Mouse (Mus musculus) liver (tissue): ENCODE measurements around the gene Pbx2.

Experiments used
- DNase-seq: peaks from one replicate; pipeline ENCODE4 v3.0.0-alpha.2; 2020; ENCODE audit warnings: mixed read lengths

The Pbx2 gene

GRCm38 (mm10) chr17:34583397-34583796 is 7.7 kb upstream of the Pbx2 start:
- DNase-seq = no peak

GRCm38 (mm10) chr17:34583819-34584218 is 7.2 kb upstream of the Pbx2 start:
- no peak for DNase-seq

- no peak for DNase-seq
Measured at GRCm38 (mm10) chr17:34585121-34585520, 5.9 kb upstream of the Pbx2 start.

GRCm38 (mm10) chr17:34585877-34586771 is 4.9 kb upstream of the Pbx2 start:
- no peak for DNase-seq

- DNase-seq = peak; percentile 93
Measured at GRCm38 (mm10) chr17:34586796-34587422, 4.2 kb upstream of the Pbx2 start.

- peak; percentile 98 for DNase-seq
Measured at GRCm38 (mm10) chr17:34587423-34587811, 3.6 kb upstream of the Pbx2 start.

GRCm38 (mm10) chr17:34587814-34588213 is 3.3 kb upstream of the Pbx2 start:
- no peak for DNase-seq

GRCm38 (mm10) chr17:34588767-34589166 is 2.3 kb upstream of the Pbx2 start:
- no peak for DNase-seq

- no peak for DNase-seq
Measured at GRCm38 (mm10) chr17:34589206-34589605, 1.9 kb upstream of the Pbx2 start.

- peak; percentile 39 for DNase-seq
Measured at GRCm38 (mm10) chr17:34589681-34590101, 1.4 kb upstream of the Pbx2 start, which contains the start of gene Gpsm3. Gene Gpsm3 (plus strand): TSS chr17:34589806.

GRCm38 (mm10) chr17:34590154-34590987 is 695 bp upstream of the Pbx2 start:
- DNase-seq = no peak

- peak; percentile 96 for DNase-seq
Measured at GRCm38 (mm10) chr17:34591994-34592375, 919 bp downstream of the Pbx2 start.

GRCm38 (mm10) chr17:34592581-34593549 is 1.8 kb downstream of the Pbx2 start:
- no peak for DNase-seq

GRCm38 (mm10) chr17:34593752-34594525 is 2.9 kb downstream of the Pbx2 start:
- peak; percentile 29 for DNase-seq

GRCm38 (mm10) chr17:34596098-34596497 is 5.0 kb downstream of the Pbx2 start:
- DNase-seq = no peak

- no peak for DNase-seq
Measured at GRCm38 (mm10) chr17:34597566-34598095, 6.6 kb downstream of the Pbx2 start, which contains the start of gene Ager. Gene Ager (plus strand): TSS chr17:34597862.

GRCm38 (mm10) chr17:34599891-34600290 is 8.8 kb downstream of the Pbx2 start:
- no peak for DNase-seq

GRCm38 (mm10) chr17:34601796-34602195 is 10.7 kb downstream of the Pbx2 start:
- no peak for DNase-seq

GRCm38 (mm10) chr17:34603375-34604060 is 12.5 kb downstream of the Pbx2 start, which contains the start of gene Rnf5:
Gene Rnf5 (minus strand): TSS chr17:34603690.
- DNase-seq = peak; percentile 96

- DNase-seq = peak; percentile 99
Measured at GRCm38 (mm10) chr17:34604061-34604508, 13.0 kb downstream of the Pbx2 start, which contains the start of gene Agpat1. Gene Agpat1 (plus strand): TSS chr17:34604262.
